Mouse (Mus musculus) spleen, adult 2 months (tissue): ENCODE measurements around the gene Nepro. TPM values are rescaled to one million over a fixed set of nuclear protein-coding genes. Genes with fewer than 3 reads are reported as not detected.
A peak's percentile ranks its signal among the peaks of the same experiment; 100 is the strongest.

Experiments
- DNase-seq, 2 experiments: peaks; one replicate each; pipeline versions ENCODE4 v3.0.0 to v3.0.0-alpha.2; 2012 to 2021; ENCODE audit warnings: low spot score in 2 of 2, low read depth in 1 of 2
- H3K27ac ChIP-seq: fragments of 200-500 bp; 2 replicates; pipeline ENCODE4 v1.5.1; 2012; ENCODE audit warnings: low read length, inconsistent platforms; ENCODE audit not compliant: insufficient read depth
- H3K27me3 ChIP-seq: fragments of 200-500 bp; 2 replicates; pipeline ENCODE4 v1.6.1; 2012; ENCODE audit warnings: mild to moderate bottlenecking, moderate library complexity, low read length, inconsistent platforms; ENCODE audit not compliant: control insufficient read depth, insufficient read depth
- H3K36me3 ChIP-seq: fragments of 200-500 bp; 2 replicates; pipeline ENCODE4 v1.6.1; 2012; ENCODE audit warnings: mild to moderate bottlenecking, low read length, inconsistent platforms; ENCODE audit not compliant: control insufficient read depth, insufficient read depth
- H3K4me1 ChIP-seq: fragments of 200-500 bp; 2 replicates; pipeline ENCODE4 v1.6.1; 2011; ENCODE audit warnings: inconsistent platforms; ENCODE audit not compliant: control insufficient read depth, insufficient read depth, insufficient read length
- H3K4me3 ChIP-seq: fragments of 200-500 bp; 2 replicates; pipeline ENCODE4 v1.5.1; 2011; ENCODE audit warnings: mild to moderate bottlenecking, inconsistent platforms; ENCODE audit not compliant: insufficient read depth, insufficient read length; ENCODE audit errors: extremely low read depth
- CTCF ChIP-seq: fragments of 200-500 bp; IDR thresholded peaks from 2 replicates; pipeline ENCODE4 v1.5.1; 2011; ENCODE audit warnings: mild to moderate bottlenecking, inconsistent platforms; ENCODE audit not compliant: insufficient read depth, insufficient read length, insufficient replicate concordance; ENCODE audit errors: extremely low read depth
- POLR2A ChIP-seq: fragments of 200-500 bp; IDR thresholded peaks from 2 replicates; pipeline ENCODE4 v1.6.1; 2011; ENCODE audit warnings: low read depth, low read length, inconsistent platforms
- WGBS: fragments of 180-500 bp; shearing (Covaris S2); methylation state at CpG from one replicate; pipeline ENCODE4 v1.1.7; 2018; 5-methylcytosine and 5-hydroxymethylcytosine counted together
- polyA plus RNA-seq: library from polyadenylated mRNA; depleted of rRNA; stranded (reverse); fragments of >200 nt; gene quantifications from 2 replicates; pipeline ENCODE4 v1.2.3, GENCODE M21; 2012; rRNA removed

Gene Nepro
- polyA plus RNA-seq, result 2.2 and 4.4 TPM in 2 replicates

DNA sequence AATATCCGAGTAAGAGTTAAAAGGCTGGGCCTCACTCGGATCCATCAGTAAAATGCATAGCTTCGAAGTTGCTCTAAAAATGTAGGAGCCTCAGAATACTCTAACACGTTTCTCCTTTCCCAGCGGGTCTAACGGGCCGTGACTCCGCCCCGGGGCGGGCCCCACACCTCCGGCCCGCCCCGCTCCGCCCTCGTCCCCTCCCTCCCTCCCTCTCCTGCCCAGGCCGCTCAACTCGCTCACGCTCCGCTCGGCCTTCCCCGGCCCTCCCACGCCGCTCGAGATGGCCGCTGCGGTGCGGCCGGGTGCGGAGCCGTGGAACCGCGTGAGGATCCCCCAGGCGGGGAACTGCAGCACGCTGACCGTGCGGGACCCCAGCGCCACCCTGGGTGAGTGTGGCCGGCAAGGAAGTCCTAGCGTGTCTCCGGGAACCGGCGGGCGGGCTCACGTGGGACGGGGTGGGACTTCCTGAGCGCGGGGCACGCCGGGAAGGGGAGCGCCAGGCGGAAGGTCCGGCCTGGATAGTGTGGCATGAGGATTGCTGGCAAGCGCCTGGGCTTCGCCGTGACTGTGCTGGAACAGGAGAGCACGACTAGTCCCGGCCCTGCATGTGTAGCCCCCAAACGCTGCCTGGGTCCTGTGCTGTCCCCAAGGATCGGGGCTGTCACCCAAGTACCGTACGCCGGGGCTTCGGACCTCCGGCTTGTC is at the start of gene Nepro:
TSS of gene Nepro (plus strand) at position 219 of the 705 bp plus-strand sequence.
- DNase-seq, result peak; percentile 75 to 89
- WGBS, result under 1% methylated on average over 61 of the region's 64 CpGs
- H3K27me3 ChIP-seq, result no peaks in the 10 kb centered on the region
- peak within 1 kb of the TSS; percentile 97 for H3K4me3 ChIP-seq
- H3K36me3 ChIP-seq, result peaks cover 5% of the 10 kb centered on the region; the same call in 1 of the 2 replicates
- peaks cover 6% of the 10 kb centered on the region for H3K4me1 ChIP-seq
- TF ChIP-seq CTCF, result no peak
- TF ChIP-seq POLR2A, result peak; percentile 86; the same call in 1 of the 2 replicates
- peak within 1 kb of the TSS; percentile 94 for H3K27ac ChIP-seq

DNA sequence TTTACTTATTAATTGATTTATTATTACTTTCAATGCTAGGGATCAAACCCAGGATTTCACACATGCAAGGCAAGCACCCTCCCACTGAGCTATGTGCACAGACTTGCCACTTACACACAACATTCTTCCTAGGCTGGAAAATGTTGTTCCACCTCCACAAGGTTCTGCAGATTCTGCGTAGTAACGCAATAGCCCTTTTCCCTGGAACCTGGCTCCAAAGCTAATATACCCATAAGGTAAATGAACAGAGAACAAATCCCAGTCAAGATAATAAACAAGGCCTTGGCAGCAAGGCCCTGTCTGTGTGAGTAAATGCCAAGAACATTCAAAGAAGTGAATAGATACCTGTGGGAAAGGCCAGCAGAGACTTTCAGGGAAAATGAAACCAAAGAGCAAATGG is 47.7 kb upstream of the Nepro start:
- Histone ChIP-seq H3K36me3 (no peaks in the 10 kb centered on the region), H3K27me3 (no peaks in the 10 kb centered on the region), H3K27ac (no peak overlapping the region), H3K4me3 (no peak overlapping the region), H3K4me1 (no peaks in the 10 kb centered on the region)
- 97% methylated on average over 2 of the region's 2 CpGs for WGBS
- no peak for DNase-seq
- no peak for TF ChIP-seq POLR2A

DNA sequence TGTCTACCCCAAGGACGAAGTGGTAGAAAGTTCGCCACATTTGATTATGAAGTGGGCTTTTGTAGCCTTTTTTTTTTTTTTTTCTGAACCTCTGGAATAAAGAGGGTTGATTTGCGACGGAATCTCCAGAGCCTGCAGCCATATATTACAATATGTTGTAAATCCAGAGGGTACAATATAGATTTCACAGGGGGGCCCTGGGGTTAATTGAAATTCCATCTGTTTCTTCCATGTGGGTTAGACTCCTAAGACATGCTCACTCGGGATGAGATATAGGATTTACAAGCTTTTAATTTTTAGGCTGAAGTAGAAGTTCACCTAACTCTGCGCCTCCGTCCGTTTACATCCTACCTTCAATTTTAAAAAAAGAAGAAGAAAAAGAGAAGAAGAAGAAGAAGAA is 45.0 kb upstream of the Nepro start:
- no peaks in the 10 kb centered on the region for H3K4me1 ChIP-seq
- WGBS, result 92% methylated on average over 8 of the region's 8 CpGs
- TF ChIP-seq POLR2A (no peak), CTCF (no peak)
- no peak for DNase-seq
- H3K27me3 ChIP-seq, result no peaks in the 10 kb centered on the region
- no peaks in the 10 kb centered on the region for H3K36me3 ChIP-seq
- no peak overlapping the region for H3K4me3 ChIP-seq
- no peak overlapping the region for H3K27ac ChIP-seq

DNA sequence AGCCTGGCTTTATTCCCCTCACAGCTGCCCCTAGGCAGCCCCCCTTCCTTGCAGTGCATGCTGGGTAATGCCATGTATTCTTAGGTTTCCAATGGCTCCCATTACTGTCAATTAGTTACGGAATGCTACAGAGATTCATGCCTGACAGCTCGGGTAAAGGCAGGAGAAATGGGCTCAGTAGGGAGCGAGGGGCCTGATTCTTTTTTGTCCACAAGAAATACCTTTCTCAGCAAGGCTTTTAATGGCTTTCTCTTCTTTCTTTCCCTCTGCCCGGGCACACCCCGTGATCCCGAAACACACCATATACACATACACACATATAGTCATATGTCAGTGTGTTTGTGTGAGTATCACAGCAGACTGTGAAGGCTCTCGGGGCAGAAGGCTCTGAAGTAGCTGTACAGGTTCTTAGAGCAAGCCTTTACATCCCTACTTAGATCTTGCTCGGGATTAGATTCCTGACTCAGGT is 44.6 kb upstream of the Nepro start:
- WGBS, result 89% methylated on average over 8 of the region's 8 CpGs

DNA sequence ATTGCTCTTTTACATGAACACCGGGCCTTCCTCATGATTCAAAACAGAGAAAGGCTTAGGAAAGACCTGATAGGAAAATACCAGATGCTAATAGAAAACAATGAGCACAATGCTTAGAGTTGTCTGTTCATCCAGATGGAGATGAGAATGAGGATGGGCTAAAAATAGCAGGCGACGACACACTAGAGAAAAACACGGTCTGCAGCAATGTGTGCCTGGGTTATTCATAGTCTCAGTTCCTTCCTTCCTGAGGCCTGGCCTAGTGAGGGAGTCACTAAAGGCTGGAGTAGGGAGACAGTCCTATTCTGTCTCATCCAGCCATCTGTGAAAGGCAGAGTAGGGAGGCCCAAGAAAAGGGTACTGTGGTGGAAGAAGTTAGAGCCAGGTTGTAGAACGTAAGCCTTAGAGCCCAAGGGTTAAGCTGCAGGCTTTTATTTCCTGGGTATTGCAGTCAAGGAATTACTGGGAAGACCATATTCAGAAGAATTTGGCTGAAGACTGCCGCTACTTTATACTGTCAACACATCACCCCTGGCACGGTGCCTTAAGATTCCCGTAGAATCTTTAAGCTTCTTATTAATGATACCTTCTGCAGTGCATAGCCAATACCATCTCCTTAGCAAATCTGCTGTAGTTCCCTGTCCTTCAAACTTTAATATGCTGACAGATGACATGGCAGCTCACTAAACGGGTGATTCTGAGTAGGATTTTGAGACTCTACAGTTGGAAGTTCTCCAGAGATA is 43.2 kb upstream of the Nepro start:
- H3K4me3 ChIP-seq, result no peak overlapping the region
- TF ChIP-seq CTCF, result no peak
- no peak for TF ChIP-seq POLR2A

More for the DNA sequence above, 44.6 kb upstream of the Nepro start:
- Histone ChIP-seq H3K27me3 (no peaks in the 10 kb centered on the region), H3K4me1 (no peaks in the 10 kb centered on the region), H3K4me3 (no peak overlapping the region), H3K27ac (no peak overlapping the region), H3K36me3 (no peaks in the 10 kb centered on the region)
- TF ChIP-seq CTCF (no peak), POLR2A (no peak)
- DNase-seq, result no peak

DNA sequence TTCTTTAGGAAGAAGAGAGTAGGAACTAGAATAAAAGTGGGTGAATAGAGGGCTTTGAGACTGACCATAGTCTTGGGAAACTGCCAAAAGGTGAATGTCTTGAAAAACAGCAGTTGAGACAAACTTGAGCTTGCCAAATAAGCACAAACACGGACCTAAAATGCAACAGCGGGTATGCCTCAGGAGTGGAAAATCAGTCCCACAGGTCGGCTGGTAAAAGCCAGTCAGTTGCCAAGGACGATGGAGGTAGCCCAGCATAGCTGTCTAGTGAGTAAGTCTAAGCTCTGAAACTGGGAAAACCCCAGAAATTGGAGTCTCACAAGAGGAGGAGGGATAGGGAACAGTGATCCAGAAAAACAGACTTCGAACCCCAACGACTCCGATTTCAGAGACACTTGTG is 39.5 kb upstream of the Nepro start:
- Histone ChIP-seq H3K4me3 (no peak overlapping the region), H3K36me3 (no peaks in the 10 kb centered on the region), H3K4me1 (no peaks in the 10 kb centered on the region; the same call in 1 of the 2 replicates), H3K27me3 (no peaks in the 10 kb centered on the region), H3K27ac (no peak overlapping the region)
- 82% methylated on average over 7 of the region's 7 CpGs for WGBS
- DNase-seq, result no peak
- TF ChIP-seq POLR2A (no peak), CTCF (no peak)

More for the DNA sequence above, 43.2 kb upstream of the Nepro start:
- Histone ChIP-seq H3K27me3 (no peaks in the 10 kb centered on the region), H3K4me1 (no peaks in the 10 kb centered on the region), H3K27ac (no peak overlapping the region), H3K36me3 (no peaks in the 10 kb centered on the region)
- WGBS, result 70% methylated on average over 9 of the region's 9 CpGs
- no peak for DNase-seq
